Mouse (Mus musculus) cerebellum, adult (tissue): ENCODE measurements around the gene Olfr1297.

Source experiments
- ATAC-seq: cut with Nextera tagmentation; 2 replicates; pipeline ENCODE4 v1.9.2; 2017; ENCODE audit warnings: mild to moderate bottlenecking, moderate library complexity, mixed read lengths; ENCODE audit not compliant: insufficient number of reproducible peaks, low FRiP score, low TSS enrichment

The Olfr1297 gene

GRCm38 (mm10) chr2:111626397-111626796 is at the start of gene Olfr1297:
TSS of gene Olfr1297 (minus strand) at chr2:111626497.
- ATAC-seq: no peak

DNA sequence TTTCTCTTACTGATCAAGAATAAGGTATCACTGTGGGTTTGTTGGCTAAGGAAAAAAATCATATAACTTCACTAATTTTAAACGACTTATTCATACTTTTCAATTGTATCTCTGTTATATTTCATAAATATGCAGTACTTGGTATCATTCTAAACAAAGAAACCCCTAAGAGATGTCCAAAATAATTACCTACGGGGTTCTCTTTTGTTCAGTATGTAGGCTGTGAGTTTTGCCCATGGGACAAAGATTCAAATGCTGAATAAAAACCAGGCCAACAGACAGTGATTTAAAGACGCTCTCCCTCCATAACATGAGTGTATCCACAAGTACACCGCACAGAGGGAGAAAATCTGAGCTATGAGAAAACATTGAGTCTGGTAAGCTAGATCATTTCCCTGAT is 34.8 kb upstream of the Olfr1297 start, which contains the start of gene Olfr1299:
Olfr1299 (plus strand) TSS at position 301 of the 400 bp plus-strand sequence.
- no peak for ATAC-seq

DNA sequence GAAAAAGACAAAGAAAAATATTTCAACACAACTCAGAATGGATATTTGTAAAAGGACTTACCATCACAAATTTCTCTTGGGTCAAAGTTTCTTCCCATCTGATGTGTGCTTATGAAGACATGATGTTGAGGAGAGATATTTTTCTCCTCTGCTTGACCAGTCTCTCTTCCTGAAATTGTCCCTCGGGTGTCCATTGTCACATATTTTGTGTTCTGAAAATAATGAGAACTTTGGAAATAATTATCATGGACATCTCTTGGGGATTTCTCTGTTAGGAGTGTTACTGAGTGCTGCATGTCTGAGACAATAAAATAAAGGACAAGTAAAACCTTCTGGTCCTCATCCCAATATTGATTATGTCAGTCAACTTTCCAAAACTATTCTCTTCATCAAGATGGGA is 22.8 kb upstream of the Olfr1297 start, which contains the start of gene Olfr1298:
Olfr1298 (minus strand) TSS at position 101 of the 400 bp plus-strand sequence.
- no peak for ATAC-seq

GRCm38 (mm10) chr2:111569581-111569980 is 56.7 kb downstream of the Olfr1297 start, which contains the start of gene Olfr1295:
TSS of gene Olfr1295 (minus strand) at chr2:111569681.
- ATAC-seq: no peak
